Mouse (Mus musculus): Measurements from ENCODE around the gene Msantd1. TPM values are rescaled to one million over a fixed set of nuclear protein-coding genes. Genes with fewer than 3 reads are reported as not detected.
A peak's percentile ranks its signal among the peaks of the same experiment; 100 is the strongest.
"Not testable (repeated sequence)": the region's sequence is repeated elsewhere in the genome, so short reads cannot be mapped to it uniquely, and the experiment has no call there.

Msantd1 gene
- total RNA-seq (2021), result 1 to 10 TPM; 5.7 to 6.2 TPM
- long read RNA-seq, partial matches to known transcripts, result 0 of 2 reads
- long read RNA-seq, other reads (novel, unspliced or antisense), result 1 of 2 reads

- no peak for DNase-seq (ENCODE audit: low spot score in 2 of 2)
These were observed at the start of gene Msantd1 for GRCm38 (mm10) chr5:34907910-34908725. Msantd1 (plus strand) TSS chr5:34908012.

GRCm38 (mm10) chr5:34865367-34865766, 42.4 kb upstream of the Msantd1 start:
- DNase-seq (ENCODE audit: low spot score in 2 of 2), result no peak

GRCm38 (mm10) chr5:34880307-34880706, 27.5 kb upstream of the Msantd1 start:
- DNase-seq (ENCODE audit: low spot score in 2 of 2), result not testable (repeated sequence)

GRCm38 (mm10) chr5:34881023-34881422, 26.8 kb upstream of the Msantd1 start:
- no peak for DNase-seq (ENCODE audit: low spot score in 2 of 2)

- no peak for DNase-seq (ENCODE audit: low spot score in 2 of 2)
These were observed 22.6 kb upstream of the Msantd1 start for GRCm38 (mm10) chr5:34885250-34885649.

GRCm38 (mm10) chr5:34889252-34889651, 18.6 kb upstream of the Msantd1 start:
- DNase-seq (ENCODE audit: low spot score in 2 of 2), result no peak

GRCm38 (mm10) chr5:34896697-34897453, 10.9 kb upstream of the Msantd1 start:
- DNase-seq (ENCODE audit: low spot score in 2 of 2), result no peak

- no peak for DNase-seq (ENCODE audit: low spot score in 2 of 2)
These were observed 7.9 kb upstream of the Msantd1 start for GRCm38 (mm10) chr5:34899787-34900469.

- no peak for DNase-seq (ENCODE audit: low spot score in 2 of 2)
These were observed 5.4 kb upstream of the Msantd1 start for GRCm38 (mm10) chr5:34902371-34902770.

- peak; percentile 37 to 79 for DNase-seq (ENCODE audit: low spot score in 2 of 2)
These were observed 4.9 kb upstream of the Msantd1 start for GRCm38 (mm10) chr5:34902811-34903385.

GRCm38 (mm10) chr5:34904412-34904811, 3.4 kb upstream of the Msantd1 start:
- no peak for DNase-seq (ENCODE audit: low spot score in 2 of 2)

GRCm38 (mm10) chr5:34907230-34907629, 582 bp upstream of the Msantd1 start:
- no peak for DNase-seq (ENCODE audit: low spot score in 2 of 2)

- DNase-seq (ENCODE audit: low spot score in 2 of 2), result no peak
These were observed 1.2 kb downstream of the Msantd1 start for GRCm38 (mm10) chr5:34908726-34909633.

GRCm38 (mm10) chr5:34909634-34910503, 2.1 kb downstream of the Msantd1 start:
- no peak for DNase-seq (ENCODE audit: low spot score in 2 of 2)

GRCm38 (mm10) chr5:34910504-34910815, 2.6 kb downstream of the Msantd1 start:
- DNase-seq (ENCODE audit: low spot score in 2 of 2), result no peak

- DNase-seq (ENCODE audit: low spot score in 2 of 2), result peak; percentile 62 to 90
These were observed 8.0 kb downstream of the Msantd1 start for GRCm38 (mm10) chr5:34915801-34916200.

- peak in 1 of 2 experiments; percentile 58 for DNase-seq (ENCODE audit: low spot score in 2 of 2)
These were observed 9.4 kb downstream of the Msantd1 start for GRCm38 (mm10) chr5:34917234-34917655.

GRCm38 (mm10) chr5:34918785-34919184, 11.0 kb downstream of the Msantd1 start:
- no peak for DNase-seq (ENCODE audit: low spot score in 2 of 2)

GRCm38 (mm10) chr5:34922531-34922930, 14.7 kb downstream of the Msantd1 start:
- DNase-seq (ENCODE audit: low spot score in 2 of 2), result no peak

Data from layer of hippocampus, adult 18-20 months (tissue).